Mouse (Mus musculus): ENCODE measurements at regions not wholly inside any gene's neighbourhood (a gene's known extent, or its start where the extent isn't known, plus 50 kb on each side); places are given as distances from the start of the nearest gene placed in this dataset.

- no peak overlapping the region for H3K27ac ChIP-seq (replicated peaks; ENCODE audit: low read depth, low read length)
- H3K9ac ChIP-seq (ENCODE audit: low read depth, low read length), result no peak overlapping the region
- ATAC-seq (ENCODE audit: low read depth), result no peak
- 0 out of 2 replicates have a peak, but pooled peaks cover 2% of the 10 kb centered on the region for H3K27me3 ChIP-seq (replicated peaks; ENCODE audit: control insufficient read depth, insufficient read depth, low read length)
- no peak for DNase-seq (ENCODE audit: low spot score)
- no peaks in the 10 kb centered on the region for H3K9me3 ChIP-seq (ENCODE audit: control insufficient read depth, low read length)
- no peak overlapping the region for H3K4me2 ChIP-seq (ENCODE audit: low read depth, low read length)
- 65% methylated on average over 5 of the region's 5 CpGs for WGBS
- no peak overlapping the region for H3K4me3 ChIP-seq (ENCODE audit: low read depth, low read length)
- no peaks in the 10 kb centered on the region for H3K36me3 ChIP-seq (ENCODE audit: control insufficient read depth, insufficient read depth, low read length)
- peaks cover 10% of the 10 kb centered on the region; the same call in 1 of the 2 replicates for H3K4me1 ChIP-seq (ENCODE audit: control insufficient read depth, insufficient read depth, low read length)
Measured at GRCm38 (mm10) chr10:21821421-21821820, 60.6 kb upstream of the Sgk1 start.

- no peaks in the 10 kb centered on the region for H3K36me3 ChIP-seq (ENCODE audit: control insufficient read depth, insufficient read depth, low read length)
- WGBS, result 28% methylated on average over 12 of the region's 12 CpGs
Measured at GRCm38 (mm10) chr10:21824418-21825025, 57.5 kb upstream of the Sgk1 start.

GRCm38 (mm10) chr10:21826793-21827504 is 55.0 kb upstream of the Sgk1 start:
- ATAC-seq (ENCODE audit: low read depth) (no peak), DNase-seq (ENCODE audit: low spot score) (no peak)

More at GRCm38 (mm10) chr10:21824418-21825025, 57.5 kb upstream of the Sgk1 start:
- Histone ChIP-seq H3K9ac (ENCODE audit: low read depth, low read length) (no peak overlapping the region), H3K9me3 (ENCODE audit: control insufficient read depth, low read length) (no peaks in the 10 kb centered on the region), H3K4me3 (ENCODE audit: low read depth, low read length) (no peak overlapping the region), H3K27ac (replicated peaks; ENCODE audit: low read depth, low read length) (no peak overlapping the region), H3K4me1 (ENCODE audit: control insufficient read depth, insufficient read depth, low read length) (peaks cover 19% of the 10 kb centered on the region), H3K27me3 (replicated peaks; ENCODE audit: control insufficient read depth, insufficient read depth, low read length) (0 out of 2 replicates have a peak, but pooled peaks cover 2% of the 10 kb centered on the region), H3K4me2 (ENCODE audit: low read depth, low read length) (no peak overlapping the region)
- DNase-seq (ENCODE audit: low spot score), result peak; percentile 47
- ATAC-seq (ENCODE audit: low read depth), result no peak

GRCm38 (mm10) chr10:21827505-21827844 is 54.5 kb upstream of the Sgk1 start:
- no peak overlapping the region for H3K27ac ChIP-seq (replicated peaks; ENCODE audit: low read depth, low read length)
- peaks cover 20% of the 10 kb centered on the region for H3K4me1 ChIP-seq (ENCODE audit: control insufficient read depth, insufficient read depth, low read length)
- DNase-seq (ENCODE audit: low spot score), result no peak
- H3K36me3 ChIP-seq (ENCODE audit: control insufficient read depth, insufficient read depth, low read length), result no peaks in the 10 kb centered on the region
- H3K9me3 ChIP-seq (ENCODE audit: control insufficient read depth, low read length), result no peaks in the 10 kb centered on the region
- H3K4me2 ChIP-seq (ENCODE audit: low read depth, low read length), result no peak overlapping the region
- WGBS, result 50% methylated on average over 3 of the region's 3 CpGs
- H3K9ac ChIP-seq (ENCODE audit: low read depth, low read length), result no peak overlapping the region
- no peak for ATAC-seq (ENCODE audit: low read depth)
- H3K4me3 ChIP-seq (ENCODE audit: low read depth, low read length), result no peak overlapping the region
- H3K27me3 ChIP-seq (replicated peaks; ENCODE audit: control insufficient read depth, insufficient read depth, low read length), result 0 out of 2 replicates have a peak, but pooled peaks cover 2% of the 10 kb centered on the region

More at GRCm38 (mm10) chr10:21826793-21827504, 55.0 kb upstream of the Sgk1 start:
- H3K27me3 ChIP-seq (replicated peaks; ENCODE audit: control insufficient read depth, insufficient read depth, low read length), result 0 out of 2 replicates have a peak, but pooled peaks cover 2% of the 10 kb centered on the region
- H3K4me1 ChIP-seq (ENCODE audit: control insufficient read depth, insufficient read depth, low read length), result peaks cover 20% of the 10 kb centered on the region
- H3K4me2 ChIP-seq (ENCODE audit: low read depth, low read length), result no peak overlapping the region
- no peak overlapping the region for H3K27ac ChIP-seq (replicated peaks; ENCODE audit: low read depth, low read length)
- no peaks in the 10 kb centered on the region for H3K36me3 ChIP-seq (ENCODE audit: control insufficient read depth, insufficient read depth, low read length)
- no peak overlapping the region for H3K9ac ChIP-seq (ENCODE audit: low read depth, low read length)
- 51% methylated on average over 5 of the region's 5 CpGs for WGBS
- no peaks in the 10 kb centered on the region for H3K9me3 ChIP-seq (ENCODE audit: control insufficient read depth, low read length)
- no peak overlapping the region for H3K4me3 ChIP-seq (ENCODE audit: low read depth, low read length)

- Histone ChIP-seq H3K4me1 (ENCODE audit: control insufficient read depth, insufficient read depth, low read length) (peaks cover 20% of the 10 kb centered on the region), H3K9ac (ENCODE audit: low read depth, low read length) (no peak overlapping the region), H3K4me3 (ENCODE audit: low read depth, low read length) (no peak overlapping the region), H3K27me3 (replicated peaks; ENCODE audit: control insufficient read depth, insufficient read depth, low read length) (0 out of 2 replicates have a peak, but pooled peaks cover under 1% of the 10 kb centered on the region), H3K4me2 (ENCODE audit: low read depth, low read length) (no peak overlapping the region), H3K27ac (replicated peaks; ENCODE audit: low read depth, low read length) (no peak overlapping the region), H3K36me3 (ENCODE audit: control insufficient read depth, insufficient read depth, low read length) (no peaks in the 10 kb centered on the region), H3K9me3 (ENCODE audit: control insufficient read depth, low read length) (no peaks in the 10 kb centered on the region)
- 66% methylated on average over 9 of the region's 9 CpGs for WGBS
- DNase-seq (ENCODE audit: low spot score), result no peak
- no peak for ATAC-seq (ENCODE audit: low read depth)
Measured at GRCm38 (mm10) chr10:21828432-21829061, 53.4 kb upstream of the Sgk1 start.

GRCm38 (mm10) chr10:21829062-21829731 is 52.8 kb upstream of the Sgk1 start:
- H3K36me3 ChIP-seq (ENCODE audit: control insufficient read depth, insufficient read depth, low read length), result no peaks in the 10 kb centered on the region
- H3K27ac ChIP-seq (replicated peaks; ENCODE audit: low read depth, low read length), result no peak overlapping the region
- no peaks in the 10 kb centered on the region for H3K27me3 ChIP-seq (replicated peaks; ENCODE audit: control insufficient read depth, insufficient read depth, low read length)
- H3K4me1 ChIP-seq (ENCODE audit: control insufficient read depth, insufficient read depth, low read length), result peaks cover 19% of the 10 kb centered on the region
- DNase-seq (ENCODE audit: low spot score), result no peak
- H3K4me2 ChIP-seq (ENCODE audit: low read depth, low read length), result no peak overlapping the region
- no peak overlapping the region for H3K4me3 ChIP-seq (ENCODE audit: low read depth, low read length)
- H3K9me3 ChIP-seq (ENCODE audit: control insufficient read depth, low read length), result no peaks in the 10 kb centered on the region
- WGBS, result 41% methylated on average over 11 of the region's 11 CpGs
- H3K9ac ChIP-seq (ENCODE audit: low read depth, low read length), result no peak overlapping the region
- ATAC-seq (ENCODE audit: low read depth), result no peak

- Histone ChIP-seq H3K27ac (replicated peaks; ENCODE audit: low read depth, low read length) (no peak overlapping the region), H3K9ac (ENCODE audit: low read depth, low read length) (no peak overlapping the region), H3K27me3 (replicated peaks; ENCODE audit: control insufficient read depth, insufficient read depth, low read length) (no peaks in the 10 kb centered on the region), H3K4me2 (ENCODE audit: low read depth, low read length) (no peak overlapping the region), H3K4me1 (ENCODE audit: control insufficient read depth, insufficient read depth, low read length) (peaks cover 10% of the 10 kb centered on the region; the same call in 1 of the 2 replicates), H3K36me3 (ENCODE audit: control insufficient read depth, insufficient read depth, low read length) (no peaks in the 10 kb centered on the region), H3K9me3 (ENCODE audit: control insufficient read depth, low read length) (no peaks in the 10 kb centered on the region), H3K4me3 (ENCODE audit: low read depth, low read length) (no peak overlapping the region)
- ATAC-seq (ENCODE audit: low read depth), result no peak
- DNase-seq (ENCODE audit: low spot score), result no peak
- WGBS, result 81% methylated on average over 6 of the region's 6 CpGs
Measured at GRCm38 (mm10) chr10:21831002-21831696, 50.8 kb upstream of the Sgk1 start.

All from embryonic facial prominence, embryonic 14.5 days (tissue).